Mouse (Mus musculus): ENCODE measurements at regions not wholly inside any gene's neighbourhood (a gene's known extent, or its start where the extent isn't known, plus 50 kb on each side); places are given as distances from the start of the nearest gene placed in this dataset.

GRCm38 (mm10) chr9:117692486-117692885, 62.8 kb upstream of the Rbms3 start:
- H3K4me1 ChIP-seq (ENCODE audit: control insufficient read depth, insufficient read depth, low read length) = no peaks in the 10 kb centered on the region
- no peaks in the 10 kb centered on the region for H3K27me3 ChIP-seq (replicated peaks; ENCODE audit: control insufficient read depth, insufficient read depth, low read length)
- no peaks in the 10 kb centered on the region for H3K36me3 ChIP-seq (ENCODE audit: control insufficient read depth, insufficient read depth, low read length)
- no peak overlapping the region for H3K9ac ChIP-seq (ENCODE audit: low read length)
- DNase-seq (ENCODE audit: low spot score) (no peak), ATAC-seq (no peak)
- 42% methylated on average over 9 of the region's 9 CpGs for WGBS
- H3K9me3 ChIP-seq (replicated peaks; ENCODE audit: control insufficient read depth, low read length) = peaks cover 3% of the 10 kb centered on the region; the same call in 1 of the 2 replicates
- no peak overlapping the region for H3K27ac ChIP-seq (ENCODE audit: low read depth, low read length)
- H3K4me2 ChIP-seq (ENCODE audit: low read length) = no peak overlapping the region
- H3K4me3 ChIP-seq (ENCODE audit: low read depth, low read length) = no peak overlapping the region

- WGBS = 86% methylated on average over 4 of the region's 4 CpGs
- Histone ChIP-seq H3K36me3 (ENCODE audit: control insufficient read depth, insufficient read depth, low read length) (no peaks in the 10 kb centered on the region), H3K27ac (ENCODE audit: low read depth, low read length) (no peak overlapping the region), H3K4me2 (ENCODE audit: low read length) (no peak overlapping the region), H3K27me3 (replicated peaks; ENCODE audit: control insufficient read depth, insufficient read depth, low read length) (no peaks in the 10 kb centered on the region), H3K4me3 (ENCODE audit: low read depth, low read length) (no peak overlapping the region), H3K9me3 (replicated peaks; ENCODE audit: control insufficient read depth, low read length) (peaks cover 3% of the 10 kb centered on the region; the same call in 1 of the 2 replicates), H3K4me1 (ENCODE audit: control insufficient read depth, insufficient read depth, low read length) (no peaks in the 10 kb centered on the region), H3K9ac (ENCODE audit: low read length) (no peak overlapping the region)
- ATAC-seq (no peak), DNase-seq (ENCODE audit: low spot score) (no peak)
Measured at GRCm38 (mm10) chr9:117689946-117690345, 60.2 kb upstream of the Rbms3 start.

Measured in forebrain, embryonic 14.5 days (tissue).